9 mouse cellular contexts compared by ENCODE assay signal in genomic region chr6:49218275-49218802, GRCm38 (mm10). TPM values are rescaled to one million over a fixed set of nuclear protein-coding genes. Genes with fewer than 3 reads are reported as not detected.
DNase-seq lines count a peak whose midpoint lies in the region; ATAC-seq and TF ChIP-seq lines count a peak whose summit lies in the region.
"Had no signal": no experiment of that assay in that cellular context is flagged by ENCODE, and none has a peak within 500 bp of the region (broad histone marks: within the 10 kb centered on the region; RNA-seq: fewer than 3 reads in every experiment).

No protein-coding gene starts in this region.

- 1% methylated on average over 31 of the region's 31 CpGs for WGBS in thymus, adult 2 months
- WGBS in intestine, embryonic 15.5 days, result under 1% methylated on average over 31 of the region's 31 CpGs
- under 1% methylated on average over 31 of the region's 31 CpGs for WGBS in neural tube, embryonic 13.5 days

- no peaks in the 10 kb centered on the region for H3K36me3 ChIP-seq in thymus, adult 2 months (ENCODE audit: control insufficient read depth, insufficient read depth, low read length)
- H3K36me3 ChIP-seq in intestine, embryonic 15.5 days, result no peaks in the 10 kb centered on the region
- no peaks in the 10 kb centered on the region for H3K36me3 ChIP-seq in neural tube, embryonic 13.5 days

- TF ChIP-seq POLR2A in thymus, adult 2 months (IDR thresholded peaks at IDR 0.05; ENCODE audit: control insufficient read depth, extremely low read depth, insufficient read depth, low read length, poor library complexity), result no peak

- H3K9me3 ChIP-seq in intestine, embryonic 15.5 days, result no peaks in the 10 kb centered on the region
- no peaks in the 10 kb centered on the region for H3K9me3 ChIP-seq in neural tube, embryonic 13.5 days

- peak overlapping the region; percentile 29 for H3K4me3 ChIP-seq in thymus, adult 2 months (ENCODE audit: control insufficient read depth, insufficient read depth, low read length)
- peak overlapping the region; percentile 55 for H3K4me3 ChIP-seq in intestine, embryonic 15.5 days (replicated peaks)
- H3K4me3 ChIP-seq in neural tube, embryonic 13.5 days, result peak overlapping the region; percentile 60
- H3K4me3 ChIP-seq: heart, adult 2 months had no signal

- H3K4me1 ChIP-seq in thymus, adult 2 months (replicated peaks; ENCODE audit: control insufficient read depth, insufficient read depth, low read length), result peaks cover 32% of the 10 kb centered on the region
- peaks cover 4% of the 10 kb centered on the region for H3K4me1 ChIP-seq in intestine, embryonic 15.5 days (replicated peaks)
- peaks cover 14% of the 10 kb centered on the region for H3K4me1 ChIP-seq in neural tube, embryonic 13.5 days (replicated peaks)

- H3K9ac ChIP-seq in intestine, embryonic 15.5 days, result no peak overlapping the region; the same call in 1 of the 2 replicates
- peak overlapping the region; percentile 75; the same call in 1 of the 2 replicates for H3K9ac ChIP-seq in neural tube, embryonic 13.5 days

- H3K27ac ChIP-seq in thymus, adult 2 months (ENCODE audit: control insufficient read depth, insufficient read depth, low read length), result no peak overlapping the region
- no peak overlapping the region for H3K27ac ChIP-seq in intestine, embryonic 15.5 days
- H3K27ac ChIP-seq in neural tube, embryonic 13.5 days (replicated peaks), result no peak overlapping the region
- H3K27ac ChIP-seq: heart, adult 2 months had no signal

- no peak for ATAC-seq in cerebellum, adult (ENCODE audit: insufficient number of reproducible peaks, low FRiP score, low TSS enrichment)
- no peak for ATAC-seq in intestine, embryonic 15.5 days
- no peak for ATAC-seq in neural tube, embryonic 13.5 days (ENCODE audit: low read depth)

- DNase-seq in cerebellum, postnatal 14 days, result peak; percentile 16 to 56
- no peak for DNase-seq in thymus, adult 2 months
- no peak for DNase-seq in thymus, postnatal 14 days
- no peak for DNase-seq in left cerebral cortex, adult 18-20 months (ENCODE audit: low spot score in 2 of 2)
- no peak for DNase-seq in adrenal gland, postnatal 36 days

- H3K27me3 ChIP-seq in thymus, adult 2 months (ENCODE audit: control insufficient read depth, insufficient read depth, low read length), result peaks cover 33% of the 10 kb centered on the region
- no peaks in the 10 kb centered on the region for H3K27me3 ChIP-seq in intestine, embryonic 15.5 days (replicated peaks)
- no peaks in the 10 kb centered on the region for H3K27me3 ChIP-seq in neural tube, embryonic 13.5 days

- no peak for TF ChIP-seq CTCF in thymus, adult 2 months (IDR thresholded peaks at IDR 0.05; ENCODE audit: borderline replicate concordance, control insufficient read depth, extremely low read depth, insufficient read depth, low read length, poor library complexity)

- H3K4me2 ChIP-seq in intestine, embryonic 15.5 days (replicated peaks), result peak overlapping the region; percentile 66
- H3K4me2 ChIP-seq in neural tube, embryonic 13.5 days, result peak overlapping the region; percentile 74

RNA-seq across cellular contexts. Expression of gene Igf2bp3, which starts 3.6 kb away (rescaled TPM):
- polyA plus RNA-seq in thymus, adult 2 months (2012; rRNA removed), result 1.3 and 1.9 TPM in 2 replicates
- polyA plus RNA-seq in intestine, embryonic 15.5 days (2015; fragmentation: Nextera tagmentation; extraction: Ambion mirVana), result 83.1 and 96.8 TPM in 2 replicates
- 40.9 and 47.2 TPM in 2 replicates for polyA plus RNA-seq in neural tube, embryonic 13.5 days (2015; fragmentation: Nextera tagmentation; extraction: Ambion mirVana)
- total RNA-seq in left cerebral cortex, adult 18-20 months (2021), result not detected
- under 1 TPM; 0.56 to 0.69 TPM for total RNA-seq in adrenal gland, postnatal 36 days (2021)
- total RNA-seq: heart, adult 2 months had no signal
- polyA plus RNA-seq: heart, adult 2 months had no signal

RNA-seq across cellular contexts. Expression of gene Tra2a, which starts 45.5 kb away (rescaled TPM):
- 60.9 and 69.0 TPM in 2 replicates for polyA plus RNA-seq in thymus, adult 2 months (2012; rRNA removed)
- 81.4 and 82.9 TPM in 2 replicates for polyA plus RNA-seq in intestine, embryonic 15.5 days (2015; fragmentation: Nextera tagmentation; extraction: Ambion mirVana)
- polyA plus RNA-seq in neural tube, embryonic 13.5 days (2015; fragmentation: Nextera tagmentation; extraction: Ambion mirVana), result 140 and 154 TPM in 2 replicates
- 10 to 100 TPM; 80.5 to 84.7 TPM for total RNA-seq in left cerebral cortex, adult 18-20 months (2021)
- total RNA-seq in adrenal gland, postnatal 36 days (2021), result 100 to 1,000 TPM in 1 of 2 experiments, 10 to 100 TPM in 1; 53.4 to 103 TPM

Comparison
In these comparisons a context has a peak if more than half of its experiments do, and no peak if none do; other contexts are left out.
1. DNase-seq: peak in cerebellum, postnatal 14 days (2 of 2); none in thymus, adult 2 months (single experiment), thymus, postnatal 14 days (single experiment), left cerebral cortex, adult 18-20 months (0 of 2) and adrenal gland, postnatal 36 days (0 of 2).
2. RNA of gene Igf2bp3, which starts 3.6 kb away (polyA plus RNA-seq): 83.1 to 96.8 TPM in intestine, embryonic 15.5 days and 40.9 to 47.2 TPM in neural tube, embryonic 13.5 days; 1.3 to 1.9 TPM in thymus, adult 2 months; every median in the first group is over 10 times any median in the second.
3. Peak in every context shown above with its lines, with median percentiles within 50 percentile points of each other: H3K4me3 ChIP-seq.